Mouse (Mus musculus): ENCODE results near the gene Dock7. TPM values are rescaled to one million over a fixed set of nuclear protein-coding genes. Genes with fewer than 3 reads are reported as not detected.
A peak's percentile ranks its signal among the peaks of the same experiment; 100 is the strongest.

Dock7 gene
- total RNA-seq, 1 experiment from 2014 or later, result 74.6 TPM

DNA sequence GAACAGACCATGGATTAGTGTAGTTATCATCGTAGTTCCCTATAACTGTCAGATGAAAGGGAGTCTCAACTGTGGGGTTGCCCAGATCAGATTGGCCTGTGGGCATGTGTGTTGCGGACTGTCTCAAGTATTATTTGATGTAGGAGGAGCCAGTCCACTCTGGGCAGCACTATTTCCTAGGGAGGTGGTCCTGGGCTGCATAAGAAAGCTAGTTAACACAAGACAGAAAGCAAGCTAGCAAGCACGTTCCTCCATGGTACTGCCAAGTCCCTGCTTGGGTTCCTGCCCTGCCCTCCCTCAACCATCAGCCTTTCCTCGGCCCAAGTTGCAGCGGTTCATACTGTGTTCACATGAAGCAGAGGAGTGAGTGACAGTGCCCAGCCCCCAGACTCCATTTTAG is 210.5 kb downstream of the Dock7 start:
- DNase-seq, result no peak

GRCm38 (mm10) chr4:98887148-98887547 is 233.6 kb downstream of the Dock7 start:
- DNase-seq, result peak; percentile 20

Other genes starting within 250 kb of the Dock7 start
- 28.3 and 29.5 TPM in 2 replicates for gene Usp1, start 197.1 kb downstream of the Dock7 start, total RNA-seq (2021)
- 0.39 and 5.4 TPM in 2 replicates for gene Angptl3, start 90.0 kb downstream of the Dock7 start, total RNA-seq (2021)
- 15.5 and 17.3 TPM in 2 replicates for gene Atg4c, start 73.0 kb upstream of the Dock7 start, total RNA-seq (2021)
- gene Gm12689, start 175.0 kb upstream of the Dock7 start, total RNA-seq (2021), result 0.46 TPM in 1 of 2 replicates, not detected in the other

Data from adrenal gland, postnatal 25 days (tissue).